Mouse (Mus musculus) limb, embryonic 14.5 days (tissue): ENCODE results near the gene 3110082J24Rik. TPM values are rescaled to one million over a fixed set of nuclear protein-coding genes. Genes with fewer than 3 reads are reported as not detected.
"Not testable (repeated sequence)": the region's sequence is repeated elsewhere in the genome, so short reads cannot be mapped to it uniquely, and the experiment has no call there.

Experiments
- ATAC-seq: fragments of 200-750 bp; cut with Nextera tagmentation; 2 replicates; pipeline ENCODE4 v1.8.0; 2017; ENCODE audit warnings: low read depth, moderate number of reproducible peaks, moderate TSS enrichment; ENCODE audit not compliant: low FRiP score
- DNase-seq: peaks from one replicate; pipeline ENCODE4 v3.0.0-alpha.2; 2015; ENCODE audit warnings: low spot score
- H3K27ac ChIP-seq: fragments of 300-500 bp; sonication (generic); replicated peaks from 2 replicates; pipeline ENCODE4 v1.5.1; 2014; ENCODE audit warnings: low read depth, mild to moderate bottlenecking, low read length, moderate library complexity, mixed read lengths
- H3K27me3 ChIP-seq: fragments of 300-500 bp; sonication (generic); 2 replicates; pipeline ENCODE4 v1.6.1; 2014; ENCODE audit warnings: low read length, mixed read lengths; ENCODE audit not compliant: control insufficient read depth, insufficient read depth
- H3K36me3 ChIP-seq: fragments of 300-500 bp; sonication (generic); 2 replicates; pipeline ENCODE4 v1.6.1; 2014; ENCODE audit warnings: mild to moderate bottlenecking, low read length, moderate library complexity, mixed read lengths; ENCODE audit not compliant: control insufficient read depth, insufficient read depth
- H3K4me1 ChIP-seq: fragments of 300-500 bp; sonication (generic); 2 replicates; pipeline ENCODE4 v1.6.1; 2014; ENCODE audit warnings: antibody characterized with exemption, low read length, mixed read lengths; ENCODE audit not compliant: control insufficient read depth, insufficient read depth
- H3K4me2 ChIP-seq: fragments of 300-500 bp; sonication (generic); replicated peaks from 2 replicates; pipeline ENCODE4 v1.6.1; 2014; ENCODE audit warnings: low read depth, mild to moderate bottlenecking, low read length, moderate library complexity; ENCODE audit not compliant: severe bottlenecking
- H3K4me3 ChIP-seq: fragments of 300-500 bp; sonication (generic); replicated peaks from 2 replicates; pipeline ENCODE4 v1.5.1; 2014; ENCODE audit warnings: low read length
- H3K9ac ChIP-seq: fragments of 300-500 bp; sonication (generic); 2 replicates; pipeline ENCODE4 v1.6.1; 2014; ENCODE audit warnings: mild to moderate bottlenecking, low read depth, low read length, moderate library complexity; ENCODE audit not compliant: severe bottlenecking
- H3K9me3 ChIP-seq: fragments of 300-500 bp; sonication (generic); 2 replicates; pipeline ENCODE4 v1.6.1; 2016; ENCODE audit warnings: low read length; ENCODE audit not compliant: control insufficient read depth
- POLR2A ChIP-seq: fragments of 200-500 bp; IDR thresholded peaks from 2 replicates; pipeline ENCODE4 v1.8.0; 2012; ENCODE audit warnings: inconsistent platforms, mild to moderate bottlenecking, moderate library complexity, borderline replicate concordance; ENCODE audit not compliant: insufficient read depth, insufficient read length; ENCODE audit errors: extremely low read depth
- WGBS: fragments of 180-500 bp; shearing (Covaris S2); extraction: QIAGEN DNeasy Blood & Tissue Kit; methylation state at CpG from one replicate; pipeline ENCODE4 v1.1.7; 2014; 5-methylcytosine and 5-hydroxymethylcytosine counted together
- polyA plus RNA-seq, 2 experiments: library from polyadenylated mRNA; depleted of rRNA in 1 of 2; stranded (reverse) in 1 of 2; unstranded in 1 of 2; fragments of >200 nt; fragmentation: Nextera tagmentation in 1 of 2; extraction: Ambion mirVana in 1 of 2; gene quantifications; 2 replicates each; pipeline versions ENCODE4 v1.2.1 to v1.2.3; 2012 to 2014

Gene 3110082J24Rik
- polyA plus RNA-seq, 2 experiments: not detected

DNA sequence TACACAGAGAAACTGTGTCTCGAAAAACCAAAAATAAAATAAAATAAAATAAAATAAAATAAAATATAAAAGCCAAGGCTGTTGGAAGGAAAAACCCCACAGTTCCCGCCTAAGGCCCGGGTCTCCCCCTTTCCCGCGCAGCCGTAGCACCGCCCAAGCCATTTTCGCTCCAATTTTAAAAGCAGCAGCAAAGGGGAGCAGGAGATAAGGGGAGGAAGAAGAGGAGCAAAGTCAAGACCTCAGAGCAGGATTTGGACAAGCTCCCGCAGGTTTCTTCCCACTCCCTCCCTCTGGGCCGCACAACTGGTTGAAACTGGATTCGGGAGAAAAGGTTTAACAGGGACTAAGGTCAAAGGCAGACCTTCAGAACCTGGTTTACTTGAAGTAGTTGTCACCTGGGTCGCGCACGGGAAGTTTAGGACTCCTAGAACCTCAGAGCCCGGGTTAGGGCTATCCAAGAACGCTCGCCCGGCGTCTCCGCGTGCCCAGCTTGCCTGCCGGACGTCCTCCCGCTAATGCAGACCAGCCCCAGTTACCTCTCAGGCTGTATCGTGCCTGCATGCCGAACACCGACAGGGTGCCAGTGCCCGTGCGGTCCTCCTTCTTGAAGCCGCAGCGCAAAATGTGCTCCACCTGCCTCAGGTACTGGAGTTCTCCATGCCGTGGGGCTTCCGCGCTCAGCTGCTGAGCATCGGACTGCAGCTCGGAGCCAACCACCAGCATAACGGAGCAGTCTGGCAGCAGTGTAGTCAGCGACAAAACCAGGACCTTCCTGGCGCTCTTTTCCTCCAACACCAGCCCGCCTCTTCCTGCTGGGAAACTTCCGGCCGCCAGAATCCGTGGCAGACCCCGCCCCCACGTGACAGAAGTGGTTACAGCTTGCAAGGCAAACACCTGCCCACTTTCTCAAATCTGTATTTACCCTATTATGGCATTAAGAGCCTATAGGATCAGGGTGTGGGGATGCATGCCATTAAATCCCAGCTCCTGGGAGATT, 32.8 kb downstream of the 3110082J24Rik start, which contains the start of gene Tyms:
Gene Tyms, minus strand, starts transcription at position 793 of the 997 bp plus-strand sequence.
- peak within 1 kb of the TSS; percentile 50 for H3K4me2 ChIP-seq
- H3K27me3 ChIP-seq: no peaks in the 10 kb centered on the region
- H3K4me3 ChIP-seq: peak within 1 kb of the TSS; percentile 61
- peaks cover 29% of the 10 kb centered on the region for H3K36me3 ChIP-seq
- H3K9ac ChIP-seq: peak within 1 kb of the TSS; percentile 70
- under 1% methylated on average over 45 of the region's 45 CpGs for WGBS
- TF ChIP-seq POLR2A: peak; percentile 67; the same call in 1 of the 2 replicates
- 0 out of 2 replicates have a peak, but pooled peaks cover 3% of the 10 kb centered on the region for H3K4me1 ChIP-seq
- DNase-seq (peak; percentile 89), ATAC-seq (peak; percentile 92)
- no peaks in the 10 kb centered on the region for H3K9me3 ChIP-seq
- H3K27ac ChIP-seq: peak within 1 kb of the TSS; percentile 81

DNA sequence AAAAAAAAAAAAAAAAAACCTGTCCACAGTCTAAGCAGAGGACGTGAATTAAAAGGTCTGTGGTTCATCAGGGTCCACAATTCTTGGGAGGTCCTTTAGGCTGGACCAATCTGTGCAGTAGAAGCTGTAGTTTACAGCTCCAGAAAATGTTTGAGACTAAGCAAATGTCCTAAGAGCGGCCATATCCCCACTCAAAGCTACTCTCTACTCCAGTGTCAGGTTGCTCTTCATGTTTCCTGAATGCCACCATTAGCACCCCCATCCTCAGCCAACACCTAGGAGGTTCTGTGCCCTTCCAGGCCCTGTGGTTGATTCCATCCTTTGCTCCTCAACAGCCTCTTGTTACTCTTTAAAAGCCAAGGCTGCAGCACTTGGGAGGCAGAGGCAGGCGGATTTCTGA, 33.5 kb downstream of the 3110082J24Rik start:
- DNase-seq: no peak
- 0 out of 2 replicates have a peak, but pooled peaks cover 3% of the 10 kb centered on the region for H3K4me1 ChIP-seq
- peaks cover 36% of the 10 kb centered on the region for H3K36me3 ChIP-seq
- no peak for TF ChIP-seq POLR2A
- 54% methylated on average over 3 of the region's 3 CpGs for WGBS
- ATAC-seq: 0 out of 2 replicates have a peak, but pooled peaks have one; percentile 10
- no peaks in the 10 kb centered on the region for H3K9me3 ChIP-seq
- H3K27ac ChIP-seq: no peak overlapping the region
- H3K4me2 ChIP-seq: peak overlapping the region; percentile 50
- peak overlapping the region; percentile 70 for H3K9ac ChIP-seq
- no peaks in the 10 kb centered on the region for H3K27me3 ChIP-seq
- H3K4me3 ChIP-seq: peak overlapping the region; percentile 61

DNA sequence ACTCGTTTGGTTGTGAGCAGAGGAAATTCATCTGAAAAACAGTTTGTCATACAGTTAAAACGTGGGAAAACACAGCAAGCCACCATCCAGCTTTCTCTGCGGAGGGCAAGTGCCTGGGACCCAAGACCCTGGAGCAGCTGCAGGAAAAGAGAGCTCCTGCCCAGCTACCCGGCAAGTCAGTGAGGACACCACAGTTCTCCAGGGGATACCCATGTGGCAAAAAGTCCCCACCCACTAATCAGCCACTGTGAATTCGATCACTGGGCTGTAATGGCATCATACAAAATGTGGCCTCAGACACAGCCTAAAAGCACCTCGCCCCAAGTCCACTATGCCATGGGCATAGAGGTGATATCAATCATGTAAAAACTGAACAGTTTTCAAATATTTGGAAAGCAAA, 34.2 kb downstream of the 3110082J24Rik start:
- ATAC-seq: no peak

DNA sequence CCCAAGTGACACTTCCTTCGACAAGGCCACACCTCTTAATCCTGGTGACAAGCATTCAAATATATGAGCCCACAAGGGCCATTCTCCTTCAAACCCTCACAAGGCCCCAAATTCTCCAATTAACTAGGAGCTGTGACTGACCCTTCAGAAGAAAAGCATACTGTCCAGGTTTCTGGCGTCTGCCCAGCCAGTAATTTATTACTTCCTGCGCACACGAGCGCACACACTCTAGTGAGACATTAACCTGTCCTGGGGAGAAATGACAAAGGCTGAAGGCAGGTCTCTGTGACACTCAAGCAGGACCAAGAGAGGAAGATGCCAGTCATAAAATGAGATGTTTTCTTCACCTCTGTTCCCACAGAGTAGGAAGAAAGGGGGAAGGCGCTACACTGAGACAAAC, 38.2 kb downstream of the 3110082J24Rik start:
- H3K4me3 ChIP-seq: no peak overlapping the region
- no peak for ATAC-seq
- WGBS: 41% methylated on average over 6 of the region's 6 CpGs
- no peaks in the 10 kb centered on the region for H3K27me3 ChIP-seq
- H3K4me2 ChIP-seq: no peak overlapping the region
- no peaks in the 10 kb centered on the region for H3K9me3 ChIP-seq
- H3K36me3 ChIP-seq: peaks cover 62% of the 10 kb centered on the region
- no peak for DNase-seq
- H3K9ac ChIP-seq: 0 out of 2 replicates have a peak overlapping the region, but pooled peaks have one; percentile 7
- no peak for TF ChIP-seq POLR2A
- 0 out of 2 replicates have a peak, but pooled peaks cover 3% of the 10 kb centered on the region for H3K4me1 ChIP-seq
- H3K27ac ChIP-seq: no peak overlapping the region

More for the DNA sequence above, 34.2 kb downstream of the 3110082J24Rik start:
- no peaks in the 10 kb centered on the region for H3K9me3 ChIP-seq
- H3K4me3 ChIP-seq: peak overlapping the region; percentile 61
- 0 out of 2 replicates have a peak, but pooled peaks cover 3% of the 10 kb centered on the region for H3K4me1 ChIP-seq
- no peak for DNase-seq
- H3K36me3 ChIP-seq: peaks cover 41% of the 10 kb centered on the region
- TF ChIP-seq POLR2A: no peak
- H3K27me3 ChIP-seq: no peaks in the 10 kb centered on the region
- H3K4me2 ChIP-seq: peak overlapping the region; percentile 50; the same call in 1 of the 2 replicates
- WGBS: 75% methylated on average over 6 of the region's 6 CpGs
- H3K27ac ChIP-seq: no peak overlapping the region
- H3K9ac ChIP-seq: peak overlapping the region; percentile 70; the same call in 1 of the 2 replicates

DNA sequence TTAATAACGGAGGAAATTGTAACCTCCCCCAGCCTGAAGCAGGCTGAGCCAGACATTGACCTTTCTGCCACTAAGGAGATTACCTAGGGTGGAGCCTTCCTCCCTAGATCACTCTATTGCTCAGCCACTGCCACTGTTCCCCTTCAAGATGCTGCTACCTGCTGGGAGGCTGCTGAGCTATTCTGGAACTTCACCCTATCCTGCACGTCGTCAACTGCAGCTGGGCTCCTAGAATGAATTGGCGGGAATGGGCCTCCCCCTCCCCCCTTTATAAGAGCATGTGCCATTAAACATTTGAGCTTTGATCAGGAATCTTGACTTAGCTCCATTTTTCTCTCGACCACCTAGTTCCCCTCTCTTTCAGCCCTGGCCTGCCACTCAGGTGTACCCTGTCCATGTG, 46.3 kb downstream of the 3110082J24Rik start:
- H3K36me3 ChIP-seq: peaks cover 39% of the 10 kb centered on the region
- H3K9me3 ChIP-seq, ATAC-seq, H3K4me2 ChIP-seq, DNase-seq, H3K4me3 ChIP-seq, H3K27ac ChIP-seq, H3K4me1 ChIP-seq, H3K9ac ChIP-seq, H3K27me3 ChIP-seq: not testable (repeated sequence)
- 68% methylated on average over 5 of the region's 5 CpGs for WGBS
